Mouse (Mus musculus): ENCODE measurements around the gene Smchd1.

GRCm38 (mm10) chr17:71380346-71380745 is 94.8 kb downstream of the Smchd1 start:
- TF ChIP-seq CTCF (IDR thresholded peaks at IDR 0.05; ENCODE audit: low read depth) (no peak), EP300 (IDR thresholded peaks at IDR 0.05; ENCODE audit: low read depth) (no peak)
